Mouse (Mus musculus) kidney, adult 2 months (tissue): Measurements from ENCODE around the gene Hspb7.

Source experiments
- CTCF ChIP-seq: fragments of 200-500 bp; conservative IDR thresholded peaks from 2 replicates; pipeline ENCODE4 v1.5.1; 2011; ENCODE audit warnings: low read depth, mild to moderate bottlenecking, control low read depth, low read length, moderate library complexity, mixed read lengths; ENCODE audit not compliant: insufficient read depth, insufficient read length
- POLR2A ChIP-seq: fragments of 200-500 bp; IDR thresholded peaks from one replicate; pipeline ENCODE4 v1.6.1; 2011; ENCODE audit warnings: low read depth, low read length, control low read depth

DNA sequence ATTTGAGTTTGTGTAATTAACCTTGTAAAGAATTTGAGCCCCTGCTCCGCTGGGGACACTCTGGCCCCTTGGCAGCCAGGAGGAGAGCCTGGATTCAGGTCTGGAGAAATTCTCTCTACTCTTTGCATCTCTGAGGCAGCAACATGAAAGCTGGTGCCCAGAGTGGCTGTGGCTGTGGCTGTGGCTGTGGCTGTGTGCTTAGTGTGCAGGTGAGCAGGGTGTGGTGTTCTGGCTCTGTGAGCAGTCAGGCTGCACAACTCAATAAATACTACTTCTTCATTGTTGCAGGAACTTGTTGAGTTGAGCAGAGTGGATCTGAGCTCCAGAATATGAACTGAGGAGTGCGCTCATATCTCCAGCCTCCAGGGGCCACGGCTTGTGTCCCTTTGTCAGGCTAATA lies 38.3 kb downstream of the Hspb7 start:
- TF ChIP-seq POLR2A (no peak), CTCF (no peak)
